Mouse (Mus musculus): ENCODE data around the gene Lrrc4. TPM values are rescaled to one million over a fixed set of nuclear protein-coding genes. Genes with fewer than 3 reads are reported as not detected.

Gene Lrrc4
- polyA plus RNA-seq, 1 experiment from 2014 or later: 0.22 TPM

DNA sequence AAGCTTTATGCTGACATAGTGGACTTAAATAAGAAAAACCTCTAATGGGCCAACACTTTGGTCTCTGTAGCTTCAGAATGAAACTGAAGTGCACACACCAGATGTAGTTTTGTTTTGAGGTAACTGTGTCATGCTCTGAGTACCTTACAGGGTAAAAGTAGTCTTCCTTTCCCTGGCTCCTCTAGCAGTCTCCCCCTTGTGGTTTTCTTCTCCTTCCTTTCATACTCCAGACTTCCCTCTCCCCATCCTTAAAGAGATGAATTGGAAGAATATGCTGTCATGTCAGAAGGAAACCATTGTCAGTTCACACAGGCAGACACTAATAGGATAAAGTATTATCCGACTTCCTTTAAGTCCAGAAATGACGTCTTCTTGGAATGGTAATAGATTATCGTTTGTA, 9.3 kb downstream of the Lrrc4 start:
- Histone ChIP-seq H3K9ac (ENCODE audit: low read length) (no peak overlapping the region), H3K27me3 (ENCODE audit: control insufficient read depth, insufficient read depth, low read length) (no peaks in the 10 kb centered on the region), H3K4me2 (ENCODE audit: low read depth, low read length) (no peak overlapping the region), H3K4me3 (ENCODE audit: low read length) (no peak overlapping the region), H3K4me1 (ENCODE audit: control insufficient read depth, insufficient read depth, low read length) (no peaks in the 10 kb centered on the region), H3K9me3 (replicated peaks; ENCODE audit: control insufficient read depth, low read length) (no peaks in the 10 kb centered on the region), H3K27ac (ENCODE audit: low read length) (no peak overlapping the region), H3K36me3 (ENCODE audit: control insufficient read depth, insufficient read depth) (no peaks in the 10 kb centered on the region)
- ATAC-seq (replicated peaks; ENCODE audit: extremely low read depth, insufficient read depth, low FRiP score): no peak
- 76% methylated on average over 3 of the region's 3 CpGs for WGBS

GRCm38 (mm10) chr6:28819509-28820358, 11.8 kb downstream of the Lrrc4 start:
- Histone ChIP-seq H3K36me3 (ENCODE audit: control insufficient read depth, insufficient read depth) (no peaks in the 10 kb centered on the region), H3K4me1 (ENCODE audit: control insufficient read depth, insufficient read depth, low read length) (0 out of 2 replicates have a peak, but pooled peaks cover 5% of the 10 kb centered on the region), H3K4me2 (ENCODE audit: low read depth, low read length) (no peak overlapping the region), H3K4me3 (ENCODE audit: low read length) (no peak overlapping the region), H3K9me3 (replicated peaks; ENCODE audit: control insufficient read depth, low read length) (no peaks in the 10 kb centered on the region), H3K27ac (ENCODE audit: low read length) (no peak overlapping the region), H3K27me3 (ENCODE audit: control insufficient read depth, insufficient read depth, low read length) (no peaks in the 10 kb centered on the region), H3K9ac (ENCODE audit: low read length) (no peak overlapping the region)
- WGBS: 65% methylated on average over 13 of the region's 13 CpGs
- ATAC-seq (replicated peaks; ENCODE audit: extremely low read depth, insufficient read depth, low FRiP score): no peak

- H3K9ac ChIP-seq (ENCODE audit: low read length): no peak overlapping the region
- WGBS: 43% methylated on average over 9 of the region's 9 CpGs
- no peaks in the 10 kb centered on the region for H3K9me3 ChIP-seq (replicated peaks; ENCODE audit: control insufficient read depth, low read length)
- no peaks in the 10 kb centered on the region for H3K27me3 ChIP-seq (ENCODE audit: control insufficient read depth, insufficient read depth, low read length)
- H3K27ac ChIP-seq (ENCODE audit: low read length): no peak overlapping the region
- no peak overlapping the region for H3K4me2 ChIP-seq (ENCODE audit: low read depth, low read length)
- no peak; the same call in 1 of the 2 replicates for ATAC-seq (replicated peaks; ENCODE audit: extremely low read depth, insufficient read depth, low FRiP score)
- peaks cover 15% of the 10 kb centered on the region for H3K4me1 ChIP-seq (ENCODE audit: control insufficient read depth, insufficient read depth, low read length)
- H3K4me3 ChIP-seq (ENCODE audit: low read length): no peak overlapping the region
- H3K36me3 ChIP-seq (ENCODE audit: control insufficient read depth, insufficient read depth): no peaks in the 10 kb centered on the region
Measured at GRCm38 (mm10) chr6:28817039-28817438, 14.5 kb downstream of the Lrrc4 start.

- Histone ChIP-seq H3K27me3 (ENCODE audit: control insufficient read depth, insufficient read depth, low read length) (no peaks in the 10 kb centered on the region), H3K9me3 (replicated peaks; ENCODE audit: control insufficient read depth, low read length) (no peaks in the 10 kb centered on the region), H3K36me3 (ENCODE audit: control insufficient read depth, insufficient read depth) (no peaks in the 10 kb centered on the region), H3K9ac (ENCODE audit: low read length) (no peak overlapping the region), H3K27ac (ENCODE audit: low read length) (no peak overlapping the region), H3K4me1 (ENCODE audit: control insufficient read depth, insufficient read depth, low read length) (peaks cover 27% of the 10 kb centered on the region), H3K4me2 (ENCODE audit: low read depth, low read length) (no peak overlapping the region), H3K4me3 (ENCODE audit: low read length) (no peak overlapping the region)
- 73% methylated on average over 2 of the region's 2 CpGs for WGBS
- ATAC-seq (replicated peaks; ENCODE audit: extremely low read depth, insufficient read depth, low FRiP score): no peak
Measured at GRCm38 (mm10) chr6:28814895-28815294, 16.7 kb downstream of the Lrrc4 start.

DNA sequence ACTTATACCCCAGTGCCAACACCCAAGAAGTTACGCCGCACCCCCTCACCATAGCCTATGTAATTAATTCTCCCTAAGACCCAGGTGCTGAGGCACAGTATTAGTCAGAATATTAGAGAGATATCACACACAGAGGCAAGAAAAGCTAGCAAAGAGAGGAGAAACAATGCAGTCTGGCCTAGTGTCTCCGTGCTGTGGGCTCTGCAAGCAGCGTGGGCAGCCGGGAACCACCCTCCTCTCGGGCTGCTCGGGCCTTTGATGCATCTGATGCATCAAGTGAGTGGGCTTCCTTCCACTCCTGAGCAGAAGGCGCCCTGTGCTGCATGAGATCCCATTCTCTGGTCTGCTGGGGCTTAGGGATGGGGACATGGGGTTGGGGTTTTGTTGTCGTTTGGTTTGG, 18.5 kb downstream of the Lrrc4 start:
- Histone ChIP-seq H3K27me3 (ENCODE audit: control insufficient read depth, insufficient read depth, low read length) (no peaks in the 10 kb centered on the region), H3K9ac (ENCODE audit: low read length) (no peak overlapping the region), H3K9me3 (replicated peaks; ENCODE audit: control insufficient read depth, low read length) (no peaks in the 10 kb centered on the region), H3K4me2 (ENCODE audit: low read depth, low read length) (no peak overlapping the region), H3K4me1 (ENCODE audit: control insufficient read depth, insufficient read depth, low read length) (peaks cover 27% of the 10 kb centered on the region), H3K4me3 (ENCODE audit: low read length) (no peak overlapping the region), H3K36me3 (ENCODE audit: control insufficient read depth, insufficient read depth) (no peaks in the 10 kb centered on the region), H3K27ac (ENCODE audit: low read length) (no peak overlapping the region)
- 88% methylated on average over 9 of the region's 9 CpGs for WGBS
- ATAC-seq (replicated peaks; ENCODE audit: extremely low read depth, insufficient read depth, low FRiP score): no peak

GRCm38 (mm10) chr6:28804751-28805150, 26.8 kb downstream of the Lrrc4 start:
- no peaks in the 10 kb centered on the region for H3K27me3 ChIP-seq (ENCODE audit: control insufficient read depth, insufficient read depth, low read length)
- H3K4me2 ChIP-seq (ENCODE audit: low read depth, low read length): no peak overlapping the region
- no peak overlapping the region for H3K4me3 ChIP-seq (ENCODE audit: low read length)
- no peaks in the 10 kb centered on the region for H3K9me3 ChIP-seq (replicated peaks; ENCODE audit: control insufficient read depth, low read length)
- no peak overlapping the region for H3K27ac ChIP-seq (ENCODE audit: low read length)
- no peak for ATAC-seq (replicated peaks; ENCODE audit: extremely low read depth, insufficient read depth, low FRiP score)
- no peaks in the 10 kb centered on the region for H3K4me1 ChIP-seq (ENCODE audit: control insufficient read depth, insufficient read depth, low read length)
- 83% methylated on average over 5 of the region's 5 CpGs for WGBS
- H3K36me3 ChIP-seq (ENCODE audit: control insufficient read depth, insufficient read depth): no peaks in the 10 kb centered on the region
- no peak overlapping the region for H3K9ac ChIP-seq (ENCODE audit: low read length)

- Histone ChIP-seq H3K4me2 (ENCODE audit: low read depth, low read length) (no peak overlapping the region), H3K9me3 (replicated peaks; ENCODE audit: control insufficient read depth, low read length) (no peaks in the 10 kb centered on the region), H3K4me1 (ENCODE audit: control insufficient read depth, insufficient read depth, low read length) (no peaks in the 10 kb centered on the region), H3K4me3 (ENCODE audit: low read length) (no peak overlapping the region), H3K36me3 (ENCODE audit: control insufficient read depth, insufficient read depth) (no peaks in the 10 kb centered on the region), H3K27me3 (ENCODE audit: control insufficient read depth, insufficient read depth, low read length) (no peaks in the 10 kb centered on the region), H3K9ac (ENCODE audit: low read length) (no peak overlapping the region), H3K27ac (ENCODE audit: low read length) (no peak overlapping the region)
- no peak for ATAC-seq (replicated peaks; ENCODE audit: extremely low read depth, insufficient read depth, low FRiP score)
- 90% methylated on average over 6 of the region's 6 CpGs for WGBS
Measured at GRCm38 (mm10) chr6:28803678-28804279, 27.8 kb downstream of the Lrrc4 start.

- Histone ChIP-seq H3K9me3 (replicated peaks; ENCODE audit: control insufficient read depth, low read length) (no peaks in the 10 kb centered on the region), H3K9ac (ENCODE audit: low read length) (no peak overlapping the region), H3K4me1 (ENCODE audit: control insufficient read depth, insufficient read depth, low read length) (no peaks in the 10 kb centered on the region), H3K4me3 (ENCODE audit: low read length) (no peak overlapping the region), H3K4me2 (ENCODE audit: low read depth, low read length) (no peak overlapping the region), H3K36me3 (ENCODE audit: control insufficient read depth, insufficient read depth) (0 out of 2 replicates have a peak, but pooled peaks cover 6% of the 10 kb centered on the region), H3K27ac (ENCODE audit: low read length) (no peak overlapping the region), H3K27me3 (ENCODE audit: control insufficient read depth, insufficient read depth, low read length) (no peaks in the 10 kb centered on the region)
- WGBS: 84% methylated on average over 3 of the region's 3 CpGs
- no peak for ATAC-seq (replicated peaks; ENCODE audit: extremely low read depth, insufficient read depth, low FRiP score)
Measured at GRCm38 (mm10) chr6:28800976-28801375, 30.6 kb downstream of the Lrrc4 start.

GRCm38 (mm10) chr6:28799818-28800217, 31.7 kb downstream of the Lrrc4 start:
- Histone ChIP-seq H3K36me3 (ENCODE audit: control insufficient read depth, insufficient read depth) (0 out of 2 replicates have a peak, but pooled peaks cover 6% of the 10 kb centered on the region), H3K27me3 (ENCODE audit: control insufficient read depth, insufficient read depth, low read length) (no peaks in the 10 kb centered on the region), H3K9ac (ENCODE audit: low read length) (no peak overlapping the region), H3K9me3 (replicated peaks; ENCODE audit: control insufficient read depth, low read length) (no peaks in the 10 kb centered on the region), H3K27ac (ENCODE audit: low read length) (no peak overlapping the region), H3K4me3 (ENCODE audit: low read length) (no peak overlapping the region), H3K4me1 (ENCODE audit: control insufficient read depth, insufficient read depth, low read length) (no peaks in the 10 kb centered on the region), H3K4me2 (ENCODE audit: low read depth, low read length) (no peak overlapping the region)
- no peak for ATAC-seq (replicated peaks; ENCODE audit: extremely low read depth, insufficient read depth, low FRiP score)
- WGBS: 88% methylated on average over 2 of the region's 2 CpGs
